Mouse (Mus musculus): ENCODE data around the gene Rnf19b.

- TF ChIP-seq POLR2A (IDR thresholded peaks at IDR 0.05; ENCODE audit: low read depth, low read length) (no peak), CTCF (conservative IDR thresholded peaks at IDR 0.05 in 1 of 2, IDR thresholded peaks at IDR 0.05 in 1 of 2; ENCODE audit: low read depth in 2 of 2, low read length in 2 of 2) (no peak), USF2 (conservative IDR thresholded peaks at IDR 0.05; ENCODE audit: low read depth, low read length) (no peak), UBTF (IDR thresholded peaks at IDR 0.05; ENCODE audit: low read depth, low read length) (no peak), TCF12 (IDR thresholded peaks at IDR 0.05; ENCODE audit: low read depth, low read length) (no peak)
Observed at GRCm38 (mm10) chr4:129081512-129081911, 23.4 kb downstream of the Rnf19b start.

Measured in CH12.LX (cell line).